Mouse (Mus musculus) CH12.LX (cell line): Measurements from ENCODE around the gene Fgfr1op. TPM values are rescaled to one million over a fixed set of nuclear protein-coding genes. Genes with fewer than 3 reads are reported as not detected.
A peak's percentile ranks its signal among the peaks of the same experiment; 100 is the strongest.
"Not testable (repeated sequence)": the region's sequence is repeated elsewhere in the genome, so short reads cannot be mapped to it uniquely, and the experiment has no call there.

Experiments used
- DNase-seq: peaks from one replicate; pipeline ENCODE4 v3.0.0-alpha.2; 2013; ENCODE audit errors: extremely low read depth
- H3K27ac ChIP-seq: 2 replicates; pipeline ENCODE4 v1.5.1; 2012; ENCODE audit warnings: low read depth, mild to moderate bottlenecking, control low read depth, moderate library complexity; ENCODE audit not compliant: insufficient read depth
- H3K27me3 ChIP-seq: replicated peaks from 2 replicates; pipeline ENCODE3; 2012; ENCODE audit warnings: inconsistent platforms
- H3K36me3 ChIP-seq, 2 experiments: replicated peaks in 1 of 2; 2 replicates each; pipeline versions ENCODE3 to v1.6.1; 2012; ENCODE audit warnings: inconsistent platforms in 1 of 2, low read length in 1 of 2, mild to moderate bottlenecking in 1 of 2, mixed read lengths in 1 of 2, moderate library complexity in 1 of 2; ENCODE audit not compliant: control insufficient read depth in 1 of 2, insufficient read depth in 1 of 2
- H3K4me1 ChIP-seq, 2 experiments: 2 replicates each; pipeline ENCODE4 v1.6.1; 2012; ENCODE audit warnings: inconsistent platforms in 1 of 2, moderate library complexity in 1 of 2; ENCODE audit not compliant: insufficient read depth in 2 of 2, control insufficient read depth in 1 of 2
- H3K4me2 ChIP-seq: 2 replicates; pipeline ENCODE4 v1.6.1; 2012; ENCODE audit warnings: low read depth, mild to moderate bottlenecking, control low read depth; ENCODE audit not compliant: poor library complexity, insufficient read depth, severe bottlenecking
- H3K4me3 ChIP-seq, 3 experiments: fragments of 150-350 bp in 1 of 3; sonication (generic) in 1 of 3; replicated peaks in 1 of 3; 2 replicates each; pipeline versions ENCODE3 to v1.5.1; 2011 to 2012; ENCODE audit warnings: low read depth in 2 of 3, low read length in 2 of 3, mild to moderate bottlenecking in 2 of 3, moderate library complexity in 2 of 3, control low read depth in 1 of 3, improper control_type of control experiment in 1 of 3, inconsistent platforms in 1 of 3, mixed read lengths in 1 of 3; ENCODE audit not compliant: poor library complexity in 1 of 3
- H3K79me2 ChIP-seq: replicated peaks from 2 replicates; pipeline ENCODE4 v1.6.1; 2012; ENCODE audit warnings: mild to moderate bottlenecking, moderate library complexity; ENCODE audit not compliant: control insufficient read depth, poor library complexity, insufficient read depth, severe bottlenecking; ENCODE audit errors: extremely low read depth
- H3K9ac ChIP-seq: 2 replicates; pipeline ENCODE4 v1.6.1; 2012; ENCODE audit warnings: low read depth, mild to moderate bottlenecking, control low read depth, moderate library complexity; ENCODE audit not compliant: insufficient read depth
- H3K9me3 ChIP-seq: replicated peaks from 2 replicates; pipeline ENCODE3; 2012; ENCODE audit warnings: low read length, inconsistent platforms, mixed read lengths
- dilution Hi-C: fragments of 300-500 bp; cut with MboI; formaldehyde crosslinking; loops from 2 replicates; pipeline ENCODE4 v1.14.3; 2020; ENCODE audit warnings: low sequenced_read_pairs; ENCODE audit not compliant: extremely low pct_unique_long_range_greater_than_20kb, extremely low pct_ligation_motif_present
- in situ Hi-C: fragments of 300-500 bp; cut with MboI; formaldehyde crosslinking; loops from 3 replicates; pipeline ENCODE4 v1.14.3; 2019; ENCODE audit warnings: low sequenced_read_pairs, low pct_ligation_motif_present, low pct_unique_long_range_greater_than_20kb, mixed read lengths
- polyA plus RNA-seq: library from polyadenylated mRNA; unstranded; fragments of >175 nt; gene quantifications from 2 replicates; pipeline ENCODE4 v1.2.1, GENCODE M21; 2012; ENCODE audit warnings: low read depth; ENCODE audit not compliant: insufficient read length
- total RNA-seq, 2 experiments: library from RNA; depleted of rRNA; stranded (reverse); fragments of 300-350 nt in 1 of 2; fragments of >200 nt in 1 of 2; gene quantifications; 2 replicates each; pipeline ENCODE4 v1.2.3; 2012 to 2014

Gene Fgfr1op
- total and polyA plus RNA-seq, 3 experiments: 29.8 to 56.3 (median 46.9) TPM

DNA sequence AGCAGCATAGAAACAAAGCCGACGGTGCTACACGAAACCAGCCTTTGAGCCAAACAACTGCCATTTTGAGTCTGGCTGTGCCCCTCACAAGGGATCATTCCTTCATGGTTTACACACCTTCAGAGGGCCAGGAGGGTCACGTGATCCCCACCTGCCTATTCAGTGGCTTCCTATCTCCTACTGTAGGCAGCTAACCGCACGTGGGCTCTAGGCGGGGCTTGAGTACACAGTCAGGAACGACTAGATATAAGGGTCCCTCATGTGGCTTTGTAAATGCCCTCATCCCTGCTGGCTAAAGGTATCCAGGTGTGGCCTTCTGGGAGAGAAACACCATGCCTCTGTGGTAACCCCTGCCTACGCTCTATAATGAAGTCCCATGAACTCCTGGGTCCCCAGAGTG is 35.7 kb upstream of the Fgfr1op start:
- H3K9ac ChIP-seq, H3K27ac ChIP-seq, H3K4me1 ChIP-seq, H3K27me3 ChIP-seq, H3K36me3 ChIP-seq, H3K4me2 ChIP-seq, H3K79me2 ChIP-seq, in situ Hi-C loops, H3K4me3 ChIP-seq, H3K9me3 ChIP-seq, dilution Hi-C loops, DNase-seq: not testable (repeated sequence)

DNA sequence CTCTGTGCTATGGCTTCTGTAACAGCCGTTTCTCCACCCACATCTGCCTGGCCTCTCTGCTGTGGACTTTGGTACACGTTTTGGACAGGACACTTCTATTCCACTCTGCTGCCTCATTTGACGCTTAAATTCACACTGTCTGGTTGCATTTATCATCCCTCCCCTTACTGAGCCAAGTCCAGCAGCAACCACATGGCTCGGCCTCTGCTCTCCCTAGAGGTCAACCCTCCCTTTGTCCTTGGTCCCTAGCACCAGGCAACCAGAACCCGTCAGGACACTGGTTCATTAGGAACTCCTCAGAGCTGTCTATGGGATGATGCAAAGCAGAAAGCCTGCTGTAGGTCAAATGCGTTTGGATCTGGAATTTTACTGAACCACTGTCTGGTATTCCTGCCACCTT is 34.5 kb upstream of the Fgfr1op start:
- H3K9ac ChIP-seq, H3K4me1 ChIP-seq, H3K27ac ChIP-seq, dilution Hi-C loops, H3K27me3 ChIP-seq, in situ Hi-C loops, DNase-seq, H3K79me2 ChIP-seq, H3K4me3 ChIP-seq, H3K4me2 ChIP-seq, H3K9me3 ChIP-seq: not testable (repeated sequence)
- peaks cover 0 to 14% of the 10 kb centered on the region in 2 experiments for H3K36me3 ChIP-seq

DNA sequence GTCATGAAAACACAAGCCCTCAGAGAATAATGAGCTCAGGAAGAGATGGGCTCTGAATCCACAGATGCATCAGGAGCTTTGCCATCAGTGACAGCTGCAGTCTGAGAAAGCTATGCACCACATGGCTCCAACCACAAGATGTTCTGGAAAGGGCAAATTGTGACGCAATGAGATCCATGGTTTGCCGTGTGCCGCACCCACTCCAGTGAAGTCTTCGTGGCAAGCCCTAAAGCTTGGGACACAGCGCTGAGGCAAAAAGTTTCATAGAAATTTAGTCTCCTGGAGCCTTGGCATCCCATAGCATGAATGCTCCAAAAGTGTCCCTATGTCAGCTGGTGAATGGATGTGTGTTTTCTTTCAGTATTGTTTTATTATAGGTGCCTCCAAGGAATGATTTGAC is 27.2 kb upstream of the Fgfr1op start:
- H3K9me3 ChIP-seq, DNase-seq, H3K36me3 ChIP-seq, H3K9ac ChIP-seq, H3K4me3 ChIP-seq, H3K27me3 ChIP-seq, H3K4me1 ChIP-seq, dilution Hi-C loops, H3K79me2 ChIP-seq, H3K27ac ChIP-seq, H3K4me2 ChIP-seq, in situ Hi-C loops: not testable (repeated sequence)

DNA sequence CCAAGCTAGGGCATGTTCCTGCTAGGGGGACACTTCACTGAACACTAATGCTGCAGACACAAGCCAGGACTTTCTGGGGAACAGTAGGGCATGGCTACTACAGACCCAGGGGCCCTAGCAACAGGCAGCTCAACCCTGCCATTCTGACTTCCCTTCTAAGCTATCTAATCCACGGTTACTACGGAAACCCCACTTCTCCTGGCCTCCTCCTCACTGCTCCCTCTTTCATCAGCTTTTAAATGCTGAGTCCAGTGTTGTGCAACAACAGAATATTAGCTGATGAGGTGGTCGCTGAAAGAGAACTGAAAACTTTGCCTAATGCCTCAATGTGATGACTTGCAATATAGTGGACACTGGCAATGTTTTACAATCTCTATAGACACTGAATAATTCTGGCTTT is 25.1 kb upstream of the Fgfr1op start:
- H3K4me1 ChIP-seq, H3K27me3 ChIP-seq, H3K79me2 ChIP-seq, H3K4me3 ChIP-seq, H3K27ac ChIP-seq, H3K9ac ChIP-seq, H3K4me2 ChIP-seq, in situ Hi-C loops, H3K9me3 ChIP-seq, H3K36me3 ChIP-seq, dilution Hi-C loops: not testable (repeated sequence)
- DNase-seq: peak; percentile 6

GRCm38 (mm10) chr17:8143802-8144673 is 21.3 kb upstream of the Fgfr1op start:
- H3K4me1 ChIP-seq, H3K4me3 ChIP-seq, H3K9ac ChIP-seq, H3K27me3 ChIP-seq, H3K36me3 ChIP-seq, H3K27ac ChIP-seq, DNase-seq, H3K79me2 ChIP-seq, H3K9me3 ChIP-seq, dilution Hi-C loops, in situ Hi-C loops: not testable (repeated sequence)
- peak overlapping the region; percentile 78; the same call in 1 of the 2 replicates for H3K4me2 ChIP-seq

DNA sequence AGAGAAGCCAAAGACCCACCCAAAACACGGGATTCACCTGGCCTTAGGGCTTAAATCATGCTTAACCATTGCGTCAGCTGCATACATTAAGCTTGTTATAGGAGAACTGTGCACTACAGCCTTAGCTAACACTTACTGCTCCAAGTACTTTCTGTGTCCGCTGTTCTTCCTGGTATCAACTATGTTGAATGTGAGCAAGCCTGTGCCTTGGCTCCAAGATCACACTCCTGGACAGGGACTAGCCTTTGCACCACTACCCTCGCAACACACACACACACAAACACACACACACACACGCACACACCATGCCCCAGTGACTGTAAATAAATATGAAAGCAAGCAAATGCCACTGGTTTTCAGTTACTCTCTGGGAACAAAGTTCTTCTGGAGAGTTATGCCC is 18.4 kb upstream of the Fgfr1op start:
- in situ Hi-C loops, dilution Hi-C loops: not testable (repeated sequence)

More for the DNA sequence above, 18.4 kb upstream of the Fgfr1op start:
- H3K79me2 ChIP-seq, H3K9me3 ChIP-seq, H3K27ac ChIP-seq, H3K27me3 ChIP-seq, H3K36me3 ChIP-seq, DNase-seq, H3K4me1 ChIP-seq: not testable (repeated sequence)
- peak overlapping the region; percentile 82 for H3K4me2 ChIP-seq
- peak overlapping the region; percentile 96 for H3K9ac ChIP-seq
- peak overlapping the region; percentile 32 to 87 (median 64) for H3K4me3 ChIP-seq
